Mouse (Mus musculus) MN1 (cell line): ENCODE measurements around the gene Duoxa2.

Source experiments
- DNase-seq: peaks from one replicate; pipeline ENCODE4 v3.0.0-alpha.2; 2016; ENCODE audit warnings: low spot score

Gene Duoxa2

DNA sequence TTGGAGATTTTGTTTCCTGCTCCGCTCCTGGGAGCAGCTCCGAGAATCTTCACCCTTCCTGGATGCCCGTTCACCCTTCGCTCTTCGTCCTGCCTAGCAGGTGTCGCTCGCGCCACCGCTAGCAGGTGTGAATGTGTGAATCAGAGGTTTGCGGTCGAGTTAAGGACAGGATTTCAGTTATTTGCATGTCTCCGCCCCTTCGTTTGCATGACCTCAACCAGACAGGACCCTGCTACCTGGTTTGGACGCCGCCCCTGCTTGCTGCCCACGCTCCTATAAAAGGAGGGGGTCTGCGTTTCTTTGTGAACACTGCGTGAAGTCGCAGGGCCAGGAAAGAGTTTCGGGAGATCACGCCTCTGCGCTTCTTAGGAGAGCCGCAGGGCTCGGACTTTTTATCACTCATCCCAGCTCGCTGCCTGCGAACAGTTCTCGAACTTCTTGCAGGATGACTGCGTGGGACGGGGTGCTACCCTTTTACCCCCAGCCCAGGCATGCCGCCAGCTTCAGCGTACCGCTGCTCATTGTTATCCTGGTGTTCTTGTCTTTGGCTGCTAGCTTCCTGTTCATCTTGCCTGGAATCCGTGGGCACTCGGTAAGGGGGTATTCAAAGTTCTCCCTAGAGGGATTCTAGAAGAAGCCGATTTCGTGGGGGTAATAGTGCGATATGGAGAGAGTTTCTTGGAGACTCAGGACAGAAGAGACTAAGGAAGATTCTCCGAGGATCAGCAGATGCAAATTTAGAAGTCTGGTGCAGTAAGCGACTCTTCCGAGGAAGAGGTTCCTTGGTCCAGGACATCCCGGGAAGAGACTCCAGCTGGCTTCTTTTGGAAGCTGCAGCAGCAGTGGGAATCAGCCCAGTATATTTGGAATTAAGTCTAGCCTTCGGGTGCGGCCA lies at the start of gene Duoxa2:
Gene Duoxa2 (plus strand): TSS at position 305 of the 895 bp plus-strand sequence.
- DNase-seq = no peak

GRCm38 (mm10) chr2:122255997-122256396 lies 42.7 kb upstream of the Duoxa2 start:
- no peak for DNase-seq

DNA sequence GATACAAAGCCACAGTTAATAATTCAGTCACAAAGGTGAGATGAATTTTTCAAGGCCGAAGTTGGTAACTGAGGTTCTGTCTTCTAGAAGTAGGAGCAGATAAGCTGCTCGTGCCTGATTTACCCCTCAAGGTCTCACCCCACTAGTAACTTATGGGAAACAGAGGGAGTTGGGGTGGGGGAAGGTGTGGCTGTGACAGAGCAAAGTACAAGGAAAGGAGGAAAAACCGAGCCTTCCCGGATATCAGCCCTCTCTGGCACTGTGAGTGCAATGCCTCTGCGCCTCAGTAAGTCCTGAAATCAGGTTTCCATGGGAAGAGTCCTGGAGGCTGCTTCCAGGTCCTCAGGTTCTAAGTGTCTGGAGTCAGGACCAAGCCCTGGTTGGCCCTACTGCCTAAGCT lies 38.0 kb upstream of the Duoxa2 start:
- DNase-seq = no peak

GRCm38 (mm10) chr2:122264690-122265089 lies 34.0 kb upstream of the Duoxa2 start:
- DNase-seq = no peak

GRCm38 (mm10) chr2:122266407-122267193 lies 32.1 kb upstream of the Duoxa2 start:
- no peak for DNase-seq

GRCm38 (mm10) chr2:122278769-122279168 lies 19.9 kb upstream of the Duoxa2 start:
- no peak for DNase-seq

DNA sequence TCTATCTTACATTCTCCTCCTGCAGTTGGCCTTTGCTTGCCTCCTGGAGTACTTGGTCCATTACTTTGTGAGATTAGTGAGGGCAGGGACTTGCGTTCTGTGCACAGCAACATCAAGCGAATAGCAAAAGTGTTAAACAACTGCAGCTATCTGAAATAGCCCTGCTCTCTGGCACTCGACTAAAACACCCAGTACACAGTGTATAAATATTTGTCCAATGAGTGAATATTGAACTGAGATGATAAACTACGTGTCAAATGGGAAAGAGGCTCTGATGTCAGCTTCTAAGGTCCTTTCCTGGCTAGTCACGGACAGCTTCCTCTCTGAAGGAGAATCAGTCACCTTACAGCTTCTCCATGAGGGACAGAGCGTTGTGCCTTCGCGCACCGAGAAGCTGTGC lies 14.6 kb upstream of the Duoxa2 start:
- DNase-seq = no peak

GRCm38 (mm10) chr2:122286137-122286536 lies 12.6 kb upstream of the Duoxa2 start:
- no peak for DNase-seq

DNA sequence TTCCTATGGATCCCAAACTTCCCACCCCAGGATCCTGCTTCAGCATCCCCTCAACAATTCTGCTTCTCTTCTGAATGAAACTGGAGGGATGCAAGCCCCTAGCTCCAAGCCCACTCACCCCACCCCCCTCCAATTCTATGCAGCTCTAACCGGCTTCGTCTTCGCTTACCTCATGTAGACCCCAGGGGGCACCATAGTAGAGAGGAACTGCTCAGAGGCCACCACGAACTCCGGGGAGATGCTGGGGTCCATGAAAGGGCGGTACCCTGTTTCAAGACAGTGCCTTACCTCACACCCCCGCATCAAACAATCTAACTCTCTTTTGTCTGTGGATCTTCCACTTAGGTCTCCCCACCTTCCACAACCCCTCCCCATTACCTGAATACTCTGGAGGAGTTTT lies 3.8 kb upstream of the Duoxa2 start:
- DNase-seq = no peak

DNA sequence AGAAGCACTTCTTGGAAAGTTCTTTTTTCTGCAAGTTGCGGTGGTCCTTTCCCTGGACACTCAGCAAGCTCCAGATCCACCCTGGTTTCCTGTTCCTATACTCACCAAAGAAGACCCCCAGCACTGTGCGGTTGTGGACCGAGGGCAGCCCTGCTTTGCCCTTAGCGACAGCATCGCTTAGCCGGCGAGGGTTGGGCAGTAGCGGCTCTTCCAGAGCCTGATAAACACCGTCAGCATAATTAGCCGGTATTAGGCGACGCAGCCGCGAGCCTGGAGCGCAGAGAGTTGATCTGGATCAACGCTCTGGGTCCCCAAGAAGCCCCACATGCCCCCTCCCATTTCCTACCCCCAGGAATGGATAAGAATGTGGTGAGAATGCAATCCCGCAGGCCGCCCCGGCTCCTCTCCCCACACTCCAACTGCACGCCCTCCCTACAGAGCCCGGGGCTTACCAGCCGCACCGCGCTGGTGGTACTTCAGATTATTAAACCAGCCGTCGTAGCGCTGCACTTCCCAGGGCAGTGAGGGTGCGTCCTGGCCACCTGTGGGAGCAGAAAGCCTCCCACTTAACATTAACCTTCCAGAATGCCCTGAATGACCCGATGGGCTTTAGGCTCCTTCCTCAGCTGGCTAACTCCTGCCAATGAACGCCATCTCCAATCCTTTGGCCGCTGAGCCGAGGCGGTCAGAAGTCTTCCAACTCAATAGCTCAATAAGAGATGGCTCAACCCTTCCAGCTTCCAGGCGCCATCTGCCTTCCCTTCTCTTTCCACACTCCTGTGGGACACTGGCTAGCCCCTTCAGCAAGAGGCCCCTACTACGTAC lies 1.2 kb upstream of the Duoxa2 start:
- no peak for DNase-seq

DNA sequence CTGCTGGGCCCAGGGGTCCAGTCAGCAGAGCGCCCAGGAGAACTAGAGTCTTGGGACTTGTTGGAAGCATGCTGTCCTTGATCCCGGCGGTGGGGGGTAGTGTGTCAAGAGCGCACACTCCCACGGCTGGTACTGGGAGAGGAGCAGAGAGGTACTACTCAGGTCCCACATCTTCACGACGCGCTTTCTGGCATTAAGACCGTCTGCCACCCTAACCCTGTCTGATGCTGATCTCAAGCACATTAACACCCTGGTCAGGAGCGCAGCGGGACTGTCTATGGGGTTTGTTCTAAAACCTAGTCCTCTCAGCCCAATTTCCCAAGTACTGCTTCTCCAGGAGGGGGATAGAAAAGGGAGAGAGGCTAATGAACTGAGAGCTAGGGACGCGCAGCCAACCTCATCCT lies 602 bp upstream of the Duoxa2 start, which contains the start of gene Duox2:
Gene Duox2 (minus strand): TSS at position 354 of the 404 bp plus-strand sequence.
- no peak for DNase-seq

GRCm38 (mm10) chr2:122299911-122300655 lies 1.4 kb downstream of the Duoxa2 start:
- no peak for DNase-seq

GRCm38 (mm10) chr2:122300656-122301020 lies 1.9 kb downstream of the Duoxa2 start:
- DNase-seq = no peak

- DNase-seq = peak; percentile 79
Observed at GRCm38 (mm10) chr2:122301081-122301920, 2.6 kb downstream of the Duoxa2 start.

GRCm38 (mm10) chr2:122301921-122302573 lies 3.3 kb downstream of the Duoxa2 start:
- DNase-seq = peak; percentile 23

DNA sequence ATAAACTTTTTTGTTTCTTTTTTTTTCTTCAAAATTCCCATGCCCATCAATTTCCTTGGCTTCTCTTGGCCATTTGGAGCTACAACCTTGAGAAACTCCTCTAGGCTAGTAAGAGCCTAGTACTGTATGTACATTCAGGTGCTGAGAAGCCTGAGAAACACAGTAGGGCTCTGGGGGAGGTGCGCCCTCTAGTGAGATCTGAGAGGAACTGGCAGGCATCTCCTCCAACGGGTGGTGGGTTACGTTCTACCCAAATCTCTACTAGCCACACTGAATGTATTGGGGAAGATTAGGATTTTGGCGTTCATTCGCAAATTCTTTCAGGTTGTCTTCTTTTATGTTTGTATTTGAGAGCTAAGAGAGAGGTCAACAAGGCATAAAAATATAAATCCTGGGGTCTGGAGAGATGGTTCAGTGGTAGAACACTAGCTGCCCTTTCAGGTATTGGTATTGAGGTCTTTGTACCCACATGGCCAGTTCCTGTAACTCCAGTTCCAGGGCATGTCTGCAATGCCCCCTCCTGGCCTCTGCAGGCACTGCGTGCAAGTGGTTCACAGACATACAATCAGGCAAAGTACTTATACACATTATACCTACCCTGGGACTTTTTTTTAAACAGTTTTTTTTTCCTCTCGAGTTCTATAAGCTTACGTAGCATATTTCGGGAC lies 4.0 kb downstream of the Duoxa2 start:
- peak; percentile 79 for DNase-seq

GRCm38 (mm10) chr2:122304544-122304943 lies 5.8 kb downstream of the Duoxa2 start:
- no peak for DNase-seq

GRCm38 (mm10) chr2:122305097-122305892 lies 6.6 kb downstream of the Duoxa2 start:
- DNase-seq = no peak

DNA sequence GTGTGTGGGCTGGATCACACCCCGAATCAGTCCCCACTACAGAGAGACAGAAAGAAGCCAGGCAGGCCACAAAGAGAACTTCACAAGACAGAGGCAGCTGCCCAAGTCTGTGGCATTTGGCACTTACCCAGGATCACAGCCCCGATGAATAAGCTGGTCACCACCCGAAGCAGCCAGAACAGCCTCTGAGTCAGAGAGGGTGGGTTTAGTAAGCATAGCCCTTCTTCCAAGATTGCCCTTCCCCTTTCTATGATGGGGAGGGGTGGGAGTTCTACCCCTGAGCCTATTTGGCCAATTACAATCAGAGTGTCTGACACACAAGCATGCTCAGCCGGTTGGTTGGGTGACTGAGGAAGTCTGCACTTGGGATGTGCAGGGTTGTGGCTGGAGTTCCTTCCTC lies 7.5 kb downstream of the Duoxa2 start:
- DNase-seq = peak; percentile 56
